Mouse (Mus musculus): Measurements from ENCODE around the gene Atp6v0c.

Atp6v0c gene

DNA sequence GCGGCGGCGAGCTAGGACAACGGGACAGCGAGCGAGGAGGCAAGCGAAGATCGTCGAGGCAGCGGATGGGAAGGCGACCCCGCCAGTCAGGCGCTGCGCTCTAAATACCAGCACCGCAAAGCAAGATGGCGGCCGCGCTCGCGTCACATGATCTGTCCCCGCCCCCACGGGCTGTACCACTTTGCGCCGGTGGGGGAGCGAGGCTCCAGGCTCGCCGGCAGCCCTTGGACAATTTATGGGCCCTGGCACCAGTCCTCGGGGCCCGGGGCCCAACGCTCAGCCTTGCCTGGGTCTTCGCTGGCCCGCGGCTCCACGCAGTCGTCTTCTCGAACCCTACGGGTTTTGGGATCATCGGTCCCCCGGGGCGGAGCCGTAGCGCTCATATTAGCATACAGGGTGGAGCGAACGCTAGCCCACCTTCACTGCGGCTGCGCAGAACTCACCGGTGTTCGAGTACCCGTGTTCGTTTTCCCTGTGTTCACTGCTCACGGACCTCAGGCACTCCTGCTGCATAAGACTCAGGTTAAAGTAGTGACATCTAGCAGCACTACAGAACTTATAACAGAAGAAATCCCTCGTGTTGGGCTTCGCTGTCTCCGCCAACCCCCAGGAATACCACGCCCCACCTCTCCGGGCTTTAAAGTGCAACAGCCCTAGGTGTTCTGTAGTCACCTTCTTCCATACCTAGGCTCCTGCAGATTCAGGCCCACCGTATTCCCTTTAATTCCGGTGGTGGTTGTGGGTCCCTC is at the start of gene Atp6v0c:
Gene Atp6v0c, minus strand, starts transcription at position 386 of the 749 bp plus-strand sequence.
- peak; percentile 83 for ATAC-seq (ENCODE audit: low TSS enrichment)

DNA sequence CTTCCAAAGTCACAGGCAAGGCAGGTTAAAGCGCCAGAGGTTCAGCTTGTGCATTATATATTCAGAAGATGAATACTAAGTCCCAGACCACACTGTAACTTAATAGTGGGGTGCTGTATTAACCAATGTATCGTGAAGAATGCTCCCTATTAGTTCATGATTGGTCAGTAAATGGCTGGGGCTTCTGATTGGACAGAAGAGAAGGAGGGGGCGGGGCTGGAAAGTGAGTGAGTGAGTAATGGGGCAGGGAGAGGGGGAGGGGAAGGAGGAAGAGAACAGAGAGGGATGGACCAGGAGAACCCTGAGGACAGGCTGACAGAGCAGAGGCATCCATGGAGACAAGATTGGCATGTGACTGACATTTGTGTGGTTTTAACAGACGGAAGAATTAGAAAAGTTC is 47.3 kb upstream of the Atp6v0c start:
- ATAC-seq (ENCODE audit: low TSS enrichment) = no peak

DNA sequence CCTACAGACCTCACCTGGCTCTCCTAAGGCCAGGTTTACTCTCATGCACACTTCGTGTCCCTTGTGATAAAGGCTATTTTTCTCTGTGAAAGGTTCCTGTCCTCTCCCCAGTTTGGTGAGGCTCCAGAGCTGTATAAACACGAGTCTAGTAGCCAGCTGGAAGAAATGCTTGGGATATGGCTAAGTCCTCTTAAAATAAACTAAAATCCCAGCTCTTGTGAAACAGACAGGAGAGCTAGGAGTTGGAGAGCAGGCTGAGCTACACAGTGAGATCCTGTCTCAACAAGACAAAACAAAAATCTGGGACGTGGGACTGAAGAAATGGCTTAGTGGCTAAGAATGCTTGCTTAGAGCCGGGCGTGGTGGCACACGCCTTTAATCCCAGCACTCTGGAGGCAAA is 43.7 kb upstream of the Atp6v0c start:
- no peak for ATAC-seq (ENCODE audit: low TSS enrichment)

DNA sequence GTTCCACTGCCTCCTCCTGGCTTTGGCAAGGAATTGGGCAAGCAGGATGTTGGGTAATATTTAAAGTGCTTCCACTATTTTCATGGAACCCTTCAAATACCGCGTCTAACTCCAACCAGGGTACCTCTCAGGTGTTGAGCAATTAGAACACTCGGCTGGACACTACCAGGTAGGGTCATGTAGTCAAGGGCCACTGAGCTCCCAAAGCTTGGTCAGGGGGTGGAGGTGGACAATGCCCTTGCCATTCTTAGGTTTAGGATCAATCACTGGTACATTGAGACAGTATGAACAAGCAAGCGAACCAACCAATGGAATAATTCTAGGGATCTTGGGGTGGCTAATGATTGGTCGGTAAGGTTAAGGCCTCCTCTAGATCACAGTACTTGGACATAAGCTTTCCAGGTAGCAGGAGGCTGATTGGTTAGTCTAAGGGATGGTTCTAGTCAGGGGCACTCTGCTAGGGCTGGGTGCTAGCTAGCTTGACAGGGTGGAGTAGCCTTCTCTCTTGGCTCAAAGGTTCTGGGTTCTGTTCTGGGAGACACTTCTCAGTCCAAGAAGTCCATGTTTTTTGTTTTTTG is 43.0 kb upstream of the Atp6v0c start:
- no peak for ATAC-seq (ENCODE audit: low TSS enrichment)

DNA sequence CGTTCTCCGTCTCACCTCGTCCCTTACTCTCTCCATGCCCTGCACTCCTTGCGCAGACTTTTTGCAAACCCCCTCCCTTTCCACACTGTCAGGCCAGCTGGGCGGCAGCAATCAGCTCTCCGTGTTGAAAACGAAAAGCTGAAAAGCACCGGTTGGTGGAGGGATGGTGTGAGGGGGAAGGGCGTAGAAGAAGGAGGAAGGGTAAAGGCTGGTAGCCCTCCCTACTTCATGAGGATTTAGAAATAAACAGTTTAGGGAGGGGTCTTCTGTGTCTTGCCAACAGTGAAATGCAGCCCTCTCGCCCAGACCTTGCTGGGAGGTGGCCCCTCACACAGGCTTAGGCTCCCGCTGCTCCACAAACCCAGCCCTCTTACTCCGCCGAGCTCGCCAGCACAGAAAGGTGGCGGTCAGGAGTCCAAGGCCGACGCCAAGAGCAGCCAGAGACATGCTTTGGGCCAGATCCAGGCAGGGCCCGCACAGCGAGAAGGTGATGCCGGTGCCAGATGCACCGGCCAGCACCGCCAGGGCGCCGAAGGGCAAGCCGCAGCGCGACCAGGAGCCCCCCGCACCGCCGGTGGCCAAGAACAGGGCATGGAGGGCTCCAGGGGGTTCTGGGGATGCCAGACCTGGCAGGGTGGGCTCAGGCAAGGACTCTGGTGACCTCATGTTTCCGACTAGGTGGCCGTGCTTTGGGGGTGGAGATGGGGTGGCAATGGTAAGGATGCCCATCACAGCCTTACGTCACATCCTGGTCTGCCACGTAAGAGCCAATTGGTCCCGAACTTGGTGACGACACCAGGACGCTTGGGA is 42.3 kb upstream of the Atp6v0c start:
- ATAC-seq (ENCODE audit: low TSS enrichment) = peak; percentile 74

DNA sequence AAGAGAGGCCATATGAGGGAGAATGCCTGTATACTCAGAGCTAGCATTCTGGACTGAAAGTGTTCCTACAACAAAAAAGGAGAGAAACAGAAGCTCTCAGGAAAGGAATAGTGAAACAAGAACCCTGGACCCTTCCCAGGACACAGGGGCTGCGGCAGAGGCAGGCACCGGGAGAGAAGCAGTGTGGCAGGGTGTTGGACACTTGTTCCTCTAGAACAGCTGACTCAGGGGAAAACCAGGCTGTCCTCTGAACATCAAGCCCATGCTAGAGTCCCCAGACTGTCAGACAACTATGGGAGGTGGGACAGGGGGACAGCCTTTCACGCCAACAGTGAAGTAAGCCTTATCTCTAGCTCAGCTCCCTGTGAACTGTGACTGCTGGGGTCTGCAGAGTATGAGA is 41.1 kb upstream of the Atp6v0c start:
- no peak for ATAC-seq (ENCODE audit: low TSS enrichment)

DNA sequence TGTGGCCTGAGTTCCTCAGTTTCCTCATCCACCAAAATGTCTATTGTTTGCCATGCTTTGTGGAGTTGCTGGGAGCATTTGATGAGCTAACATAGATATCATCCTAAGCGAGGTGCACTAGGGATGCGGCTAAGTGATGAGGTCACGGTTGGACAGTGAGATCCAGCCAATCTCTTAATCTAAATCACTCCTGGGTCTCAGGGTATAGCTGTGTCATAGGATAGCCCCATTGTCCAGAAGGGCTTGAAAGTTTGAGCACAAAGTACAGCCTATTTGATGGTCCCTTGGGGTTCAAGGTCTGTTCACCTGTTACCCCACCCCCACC is 40.4 kb upstream of the Atp6v0c start:
- ATAC-seq (ENCODE audit: low TSS enrichment) = no peak

DNA sequence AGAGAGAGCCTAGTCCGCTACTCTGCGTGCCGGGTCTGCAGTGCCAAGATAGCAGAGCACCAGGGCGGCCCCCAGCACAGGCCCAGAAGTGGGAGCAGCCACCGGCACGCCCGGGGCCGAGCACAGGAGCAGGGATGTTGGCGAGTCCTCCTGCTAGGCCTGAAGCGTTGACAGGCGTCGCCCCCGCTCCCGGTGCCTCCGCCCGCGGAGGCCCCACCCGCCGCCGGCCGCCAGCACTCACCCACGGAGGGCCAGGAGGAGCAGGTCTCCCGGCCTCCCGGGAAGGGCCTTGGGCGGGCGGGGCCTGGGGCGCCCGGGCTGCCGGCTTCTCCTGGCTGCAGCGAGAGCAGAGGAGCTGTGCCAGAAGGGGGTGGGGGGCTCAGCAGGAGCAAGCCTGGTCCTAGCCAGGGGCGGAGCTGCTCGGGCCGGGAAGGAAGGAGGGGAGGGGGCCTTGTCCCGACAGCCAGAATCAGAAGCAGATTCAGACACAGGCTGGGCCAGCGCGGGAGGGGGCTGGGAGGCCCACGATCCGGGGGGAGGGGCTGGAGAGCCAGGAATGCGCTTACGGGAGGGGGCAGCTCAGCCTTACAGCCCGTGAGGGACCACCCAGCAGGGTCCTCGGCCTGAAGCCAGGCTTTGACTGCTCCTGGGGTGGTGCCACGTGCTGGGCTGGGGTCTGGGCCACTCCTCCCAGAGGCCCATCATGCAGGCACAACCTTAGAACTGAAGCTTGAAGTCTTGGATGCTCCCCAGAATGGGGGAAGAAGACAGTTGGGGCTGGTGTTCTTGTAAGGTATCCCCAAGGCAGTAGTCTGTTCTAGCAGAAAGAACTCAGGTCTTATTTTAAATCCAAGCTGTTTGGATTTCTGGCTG is 39.8 kb upstream of the Atp6v0c start, which contains the start of gene Ntn3:
Gene Ntn3, minus strand, starts transcription at position 489 of the 873 bp plus-strand sequence.
- ATAC-seq (ENCODE audit: low TSS enrichment) = no peak

DNA sequence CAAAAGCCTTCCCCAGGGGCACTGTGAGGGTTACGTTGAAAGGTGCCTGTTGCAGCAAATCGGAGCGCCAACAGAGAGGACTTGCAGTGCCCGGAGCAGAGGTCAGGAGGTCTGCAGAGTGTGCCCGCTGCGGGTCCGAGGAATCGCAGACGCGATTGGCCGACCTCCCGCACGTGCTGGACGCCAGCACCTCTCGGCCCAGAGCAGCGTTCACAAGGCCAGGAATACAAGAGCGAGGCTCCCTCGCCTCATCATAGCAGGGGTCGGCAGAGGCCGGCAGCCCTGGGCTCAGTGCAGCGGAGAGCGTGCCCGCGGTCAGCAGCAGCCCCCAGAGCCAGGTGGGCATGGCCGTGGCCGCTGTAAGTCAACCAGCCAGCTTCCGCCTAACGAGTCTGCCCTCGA is 39.1 kb upstream of the Atp6v0c start:
- ATAC-seq (ENCODE audit: low TSS enrichment) = no peak

DNA sequence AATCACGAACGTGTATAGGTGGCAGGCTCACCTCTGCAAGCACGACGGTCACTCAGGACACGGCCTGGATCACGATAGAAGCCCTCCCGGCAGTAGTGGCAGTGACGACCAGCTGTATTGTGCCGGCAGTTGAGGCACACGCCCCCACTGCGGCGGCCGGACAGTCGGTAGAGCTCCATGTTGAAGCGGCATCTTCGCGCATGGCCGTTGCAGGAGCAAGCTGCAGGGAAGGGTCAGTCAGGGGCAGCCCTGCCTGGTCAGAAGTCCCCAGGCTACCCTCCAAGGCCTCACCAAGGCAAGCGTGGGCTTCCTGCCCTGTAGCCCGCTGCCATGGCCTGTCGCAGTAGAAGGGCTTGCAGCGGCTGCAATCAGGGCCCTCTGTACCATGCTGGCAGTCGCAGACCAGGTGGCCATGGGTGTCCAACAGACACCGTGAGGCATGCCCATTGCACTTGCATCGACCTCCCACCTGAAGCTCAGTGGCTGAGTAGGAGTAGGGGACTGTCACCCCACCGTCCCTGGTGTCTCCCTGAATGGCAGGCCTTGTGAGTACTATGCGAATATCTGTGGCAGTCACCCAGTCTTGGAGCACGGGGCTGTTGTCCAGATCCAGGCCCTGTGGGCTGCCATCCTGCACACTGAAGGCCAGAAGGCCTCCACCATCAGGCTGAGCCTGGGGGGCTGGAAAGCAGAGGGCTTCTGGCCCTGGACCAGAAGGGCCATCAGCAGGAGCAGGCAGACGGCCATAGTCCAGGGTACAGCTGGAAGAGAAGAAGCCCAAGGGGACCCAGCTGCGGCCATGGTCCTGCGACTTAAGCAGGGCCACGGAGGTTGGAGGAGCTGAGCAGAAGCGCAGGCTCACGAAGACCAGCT is 38.5 kb upstream of the Atp6v0c start:
- no peak for ATAC-seq (ENCODE audit: low TSS enrichment)

DNA sequence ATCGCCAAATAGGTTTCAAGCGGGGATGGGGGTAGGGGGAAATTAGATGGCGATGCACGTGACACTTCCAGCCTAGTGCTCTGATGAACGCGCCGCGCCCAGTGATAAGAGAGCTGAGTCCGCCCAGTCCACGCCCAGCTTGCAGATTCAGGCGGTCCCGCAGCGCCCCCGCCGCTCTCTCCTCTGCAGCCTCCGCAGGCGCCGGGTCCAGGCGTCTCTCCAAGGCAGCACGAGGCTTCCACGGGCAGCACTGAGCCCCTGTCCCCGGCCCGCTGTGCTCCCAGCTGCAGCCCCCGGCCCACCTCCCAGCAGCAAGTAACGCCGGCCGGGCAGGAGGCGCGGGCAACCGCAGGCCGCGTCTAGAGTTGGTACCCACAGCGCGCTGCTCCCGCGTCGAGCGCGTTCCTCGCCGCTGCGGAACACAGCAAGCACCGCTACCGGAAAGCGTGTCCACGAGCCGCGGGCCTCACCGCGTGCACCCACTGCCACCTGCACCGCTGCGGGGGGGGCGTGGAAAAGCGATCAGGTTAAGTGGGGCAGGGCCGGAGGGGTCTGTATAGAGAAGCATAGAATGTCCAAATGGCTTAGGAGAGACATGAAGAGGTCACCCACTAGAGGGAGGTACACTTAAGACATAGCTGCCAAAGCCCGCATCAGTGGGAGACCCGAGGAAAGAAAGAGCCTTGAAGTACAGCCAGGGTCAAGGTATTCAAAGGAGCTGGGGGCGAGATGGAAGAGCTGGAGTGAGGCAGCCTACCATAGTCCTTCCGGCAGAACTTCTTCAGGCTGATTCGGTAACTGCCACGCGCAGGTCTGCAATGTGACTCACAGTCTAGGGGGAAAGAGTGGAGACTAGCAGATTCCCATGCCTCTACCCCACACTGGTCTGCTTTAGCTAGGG is 37.2 kb upstream of the Atp6v0c start:
- ATAC-seq (ENCODE audit: low TSS enrichment) = peak; percentile 36; the same call in 1 of the 2 replicates

DNA sequence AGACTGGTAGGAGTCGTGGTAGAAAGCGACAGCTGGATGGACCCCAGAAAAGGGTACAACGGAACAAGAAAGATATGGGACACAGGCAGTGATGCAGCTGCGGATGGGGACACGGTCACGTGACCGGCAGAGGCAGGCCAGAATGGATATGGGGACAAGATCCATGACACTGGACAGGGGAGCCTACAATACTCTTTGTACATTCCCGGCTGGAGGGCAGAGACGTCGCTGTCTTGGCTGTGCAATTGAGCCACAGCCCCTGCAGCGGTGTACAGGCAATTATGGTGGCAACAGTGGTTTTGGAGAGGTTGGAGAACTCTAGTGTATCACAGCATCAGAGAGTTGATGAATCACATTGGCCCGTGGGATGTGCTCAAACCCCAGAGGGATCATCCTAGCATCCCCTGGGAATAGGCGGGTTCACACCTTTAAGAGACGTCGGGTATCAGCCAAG is 36.4 kb upstream of the Atp6v0c start:
- 0 out of 2 replicates have a peak, but pooled peaks have one; percentile 8 for ATAC-seq (ENCODE audit: low TSS enrichment)

DNA sequence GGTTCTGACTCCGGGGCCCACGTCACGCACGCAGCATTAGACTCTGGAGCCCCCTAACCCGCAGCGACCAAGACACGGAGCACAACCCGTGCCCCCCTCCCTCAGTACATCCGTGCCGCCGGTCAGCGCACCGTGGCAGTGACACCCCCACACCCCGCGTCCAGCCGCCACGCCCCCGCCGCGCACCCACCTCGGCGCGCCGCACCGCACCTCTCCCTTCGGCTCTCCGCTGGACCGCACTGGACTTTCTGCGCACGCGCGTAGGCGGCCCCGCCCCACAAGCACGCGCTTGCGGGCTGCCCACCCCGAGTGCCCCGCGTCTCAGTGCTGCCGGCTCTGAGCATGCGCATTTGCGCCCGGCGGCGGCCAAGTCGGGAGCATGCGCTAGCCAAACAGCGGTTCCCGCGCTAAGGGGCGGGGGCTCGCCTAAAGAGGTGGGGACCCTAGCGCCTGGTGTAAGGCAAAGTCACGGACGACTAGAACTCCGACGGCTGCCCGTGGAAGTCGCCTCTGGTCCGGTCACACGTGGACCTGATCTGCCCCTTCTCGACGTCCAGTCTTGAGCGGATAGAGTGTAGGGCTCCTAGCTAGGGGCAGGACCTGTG is 35.9 kb upstream of the Atp6v0c start, which contains the start of gene Tbc1d24:
Gene Tbc1d24, minus strand, starts transcription at position 279 of the 605 bp plus-strand sequence.
- peak; percentile 48 for ATAC-seq (ENCODE audit: low TSS enrichment)

DNA sequence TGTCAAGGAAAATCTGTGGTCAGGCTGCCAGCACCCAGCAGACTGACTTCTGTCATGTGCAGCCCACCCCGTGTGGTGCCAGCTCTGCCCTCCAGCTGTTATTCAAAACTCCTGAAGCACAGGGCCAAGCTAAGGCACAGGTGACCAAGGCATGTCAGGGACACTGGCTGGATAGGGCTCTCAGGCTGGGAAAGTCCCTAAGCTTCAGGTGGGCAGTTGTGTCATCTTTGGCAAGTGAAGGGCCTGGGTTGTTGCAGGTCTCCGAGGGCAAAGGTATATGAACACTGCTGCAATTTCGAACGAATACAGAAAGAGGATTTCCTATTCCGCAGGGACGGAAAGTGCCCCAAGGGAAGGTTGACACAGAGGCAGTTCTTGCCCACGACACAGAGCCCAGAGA is 35.3 kb upstream of the Atp6v0c start:
- no peak for ATAC-seq (ENCODE audit: low TSS enrichment)

DNA sequence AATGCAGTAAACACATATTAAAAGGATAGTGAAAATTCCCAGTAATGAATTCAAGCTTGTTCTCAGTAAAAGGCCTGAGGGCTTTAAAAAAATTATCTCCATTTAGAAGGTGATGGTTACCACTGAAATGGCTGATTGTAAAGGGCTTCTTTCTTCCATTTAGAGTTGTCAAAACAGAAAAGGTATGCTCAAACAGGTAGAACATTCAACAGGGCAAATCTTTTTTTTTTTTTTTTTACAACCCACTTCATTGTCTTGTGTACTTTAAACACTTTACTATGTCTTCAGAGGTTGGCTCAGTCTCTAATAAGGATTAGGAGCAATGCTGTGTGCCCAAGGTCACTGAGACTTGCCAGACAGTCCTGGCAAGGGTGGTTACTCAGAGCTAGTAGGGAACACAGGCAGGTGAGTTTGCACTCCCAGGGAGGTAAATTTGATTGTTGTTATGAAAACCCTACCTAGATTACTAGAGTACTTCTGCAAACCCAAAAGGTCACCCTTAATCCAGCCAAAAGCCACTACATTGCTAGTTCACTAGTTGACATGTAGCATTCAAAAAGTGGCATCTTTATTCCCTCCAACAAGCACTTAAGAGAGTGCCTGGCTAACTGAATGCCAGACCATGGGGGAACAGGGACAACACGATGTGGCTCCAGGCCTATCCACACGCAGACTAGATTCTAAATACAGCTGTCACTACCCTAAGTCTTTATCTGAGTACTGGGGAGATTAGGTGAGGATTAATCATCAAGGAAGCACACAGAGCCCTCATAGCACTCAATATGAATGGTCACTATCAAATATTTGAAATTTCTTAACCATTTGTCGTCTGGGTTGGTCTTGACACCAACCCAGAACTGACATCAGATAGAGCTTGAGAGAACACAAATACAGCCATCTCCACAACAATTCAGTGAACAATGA is 34.4 kb upstream of the Atp6v0c start:
- no peak for ATAC-seq (ENCODE audit: low TSS enrichment)

DNA sequence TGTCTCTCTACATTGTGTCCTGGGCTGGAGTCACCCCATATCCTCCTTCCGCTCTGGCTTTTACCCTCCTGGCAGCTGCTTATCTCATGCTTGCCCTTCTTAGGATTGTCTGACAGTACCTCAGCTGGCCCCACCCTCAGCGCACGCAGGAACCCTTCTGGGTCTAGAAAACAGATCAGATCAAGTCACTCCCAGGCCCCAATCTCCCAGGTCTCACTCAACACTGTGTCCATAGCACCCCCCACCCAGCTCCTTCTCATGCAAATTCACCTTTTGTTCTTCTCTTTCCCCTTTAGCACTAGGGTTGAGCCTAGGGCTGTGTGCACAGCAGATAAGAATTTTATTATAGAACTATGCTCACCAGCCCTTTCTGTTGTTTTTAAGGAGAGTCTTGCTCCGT is 33.6 kb upstream of the Atp6v0c start:
- ATAC-seq (ENCODE audit: low TSS enrichment) = no peak

DNA sequence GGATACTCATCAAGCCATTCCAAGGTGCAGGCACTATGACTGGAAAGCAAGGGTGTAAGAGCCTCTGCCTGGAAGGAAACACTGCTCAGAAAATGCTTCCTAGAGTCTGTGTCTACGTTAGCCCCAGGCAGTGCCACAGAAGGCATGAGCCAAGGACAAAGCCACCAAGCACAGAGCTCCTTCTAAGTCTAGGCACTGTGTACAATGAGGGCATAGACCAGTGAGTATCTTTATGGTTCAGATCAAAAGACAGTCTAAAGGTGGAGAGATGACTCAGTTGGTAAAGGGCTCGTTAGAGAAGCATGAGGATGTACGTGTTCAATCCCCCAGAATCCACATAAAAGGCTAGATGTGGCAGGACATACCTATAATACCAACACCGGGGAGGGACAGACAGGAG is 31.6 kb upstream of the Atp6v0c start:
- ATAC-seq (ENCODE audit: low TSS enrichment) = no peak

DNA sequence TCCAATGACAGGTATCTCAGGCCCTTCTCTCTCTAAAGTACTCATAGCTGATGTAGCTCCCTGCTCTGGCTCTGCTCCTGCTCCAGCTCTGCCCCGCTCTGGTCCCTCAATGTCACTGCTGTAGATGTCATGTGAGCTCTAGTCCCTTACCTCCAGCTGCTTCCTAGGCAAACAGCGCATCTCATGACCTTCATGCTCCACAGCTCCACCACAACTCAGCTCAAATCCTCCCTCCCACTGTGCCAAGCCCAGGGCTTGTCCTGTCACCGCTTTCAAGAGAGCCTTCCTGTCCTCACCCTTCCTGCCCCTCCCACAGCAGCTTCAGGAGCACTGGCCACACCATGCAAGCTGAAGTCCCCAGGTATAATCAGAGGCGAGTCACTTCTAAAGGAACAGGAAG is 30.2 kb upstream of the Atp6v0c start:
- no peak for ATAC-seq (ENCODE audit: low TSS enrichment)
